Mouse (Mus musculus): ENCODE measurements around the gene Jup.
"Not testable (repeated sequence)": the region's sequence is repeated elsewhere in the genome, so short reads cannot be mapped to it uniquely, and the experiment has no call there.

Gene Jup

GRCm38 (mm10) chr11:100357408-100357807 lies 40.2 kb downstream of the Jup start:
- no peak for DNase-seq (ENCODE audit: low read depth in 2 of 2, low spot score in 2 of 2)

- no peak for DNase-seq (ENCODE audit: low read depth in 2 of 2, low spot score in 2 of 2)
Measured at GRCm38 (mm10) chr11:100356819-100357211, 40.7 kb downstream of the Jup start.

GRCm38 (mm10) chr11:100355972-100356818 lies 41.4 kb downstream of the Jup start, which contains the start of gene Hap1:
Gene Hap1 (minus strand): TSS chr11:100356128.
- peak; percentile 26 to 29 for DNase-seq (ENCODE audit: low read depth in 2 of 2, low spot score in 2 of 2)

GRCm38 (mm10) chr11:100355151-100355951 lies 42.2 kb downstream of the Jup start:
- peak; percentile 28 to 45 for DNase-seq (ENCODE audit: low read depth in 2 of 2, low spot score in 2 of 2)

DNA sequence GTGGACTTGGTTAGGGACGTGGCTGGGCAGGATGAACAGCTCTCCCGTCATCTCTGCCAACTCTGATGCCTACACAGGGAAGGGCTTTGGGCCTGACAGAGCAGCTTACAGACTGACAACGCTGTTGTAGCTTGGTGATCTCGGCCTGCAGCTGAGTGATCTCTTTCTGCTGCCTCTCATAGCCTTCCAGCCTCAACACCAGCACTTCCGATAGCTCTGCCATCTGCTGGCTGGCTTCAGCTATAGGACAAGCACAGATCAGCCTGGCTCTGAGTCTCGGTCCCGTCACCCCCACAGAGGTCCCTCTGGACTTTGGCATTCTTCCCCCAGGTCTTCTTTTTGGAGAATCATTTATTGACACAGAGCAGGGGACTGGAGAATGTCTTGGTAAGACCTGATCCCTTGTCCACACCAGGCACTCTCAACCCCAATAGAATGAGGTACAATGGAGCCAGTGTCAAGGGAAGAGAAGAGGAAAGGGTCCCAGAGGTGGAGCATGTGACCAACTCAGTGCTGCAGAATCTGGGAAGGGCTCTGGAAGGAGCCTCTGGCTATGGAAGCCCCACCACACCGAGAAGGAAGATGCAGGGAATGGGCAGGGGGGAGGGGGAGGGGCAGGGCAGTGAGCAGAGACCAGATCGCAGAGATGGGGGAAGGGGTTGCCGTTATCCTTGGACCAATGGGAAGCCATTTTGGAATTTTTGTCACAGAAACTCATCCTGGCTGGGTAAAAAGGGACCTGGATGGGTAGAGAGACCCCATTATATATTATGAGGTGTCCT lies 45.3 kb downstream of the Jup start:
- peak in 1 of 2 experiments; percentile 14 for DNase-seq (ENCODE audit: low read depth in 2 of 2, low spot score in 2 of 2)

GRCm38 (mm10) chr11:100344269-100344668 lies 53.3 kb downstream of the Jup start:
- DNase-seq (ENCODE audit: low read depth in 2 of 2, low spot score in 2 of 2) = no peak

GRCm38 (mm10) chr11:100335731-100336130 lies 61.8 kb downstream of the Jup start:
- DNase-seq (ENCODE audit: low read depth in 2 of 2, low spot score in 2 of 2) = no peak

- DNase-seq (ENCODE audit: low read depth in 2 of 2, low spot score in 2 of 2) = no peak
Measured at GRCm38 (mm10) chr11:100333944-100334457, 63.6 kb downstream of the Jup start, which contains the start of gene Gast. Gene Gast (plus strand): TSS chr11:100334407.

DNA sequence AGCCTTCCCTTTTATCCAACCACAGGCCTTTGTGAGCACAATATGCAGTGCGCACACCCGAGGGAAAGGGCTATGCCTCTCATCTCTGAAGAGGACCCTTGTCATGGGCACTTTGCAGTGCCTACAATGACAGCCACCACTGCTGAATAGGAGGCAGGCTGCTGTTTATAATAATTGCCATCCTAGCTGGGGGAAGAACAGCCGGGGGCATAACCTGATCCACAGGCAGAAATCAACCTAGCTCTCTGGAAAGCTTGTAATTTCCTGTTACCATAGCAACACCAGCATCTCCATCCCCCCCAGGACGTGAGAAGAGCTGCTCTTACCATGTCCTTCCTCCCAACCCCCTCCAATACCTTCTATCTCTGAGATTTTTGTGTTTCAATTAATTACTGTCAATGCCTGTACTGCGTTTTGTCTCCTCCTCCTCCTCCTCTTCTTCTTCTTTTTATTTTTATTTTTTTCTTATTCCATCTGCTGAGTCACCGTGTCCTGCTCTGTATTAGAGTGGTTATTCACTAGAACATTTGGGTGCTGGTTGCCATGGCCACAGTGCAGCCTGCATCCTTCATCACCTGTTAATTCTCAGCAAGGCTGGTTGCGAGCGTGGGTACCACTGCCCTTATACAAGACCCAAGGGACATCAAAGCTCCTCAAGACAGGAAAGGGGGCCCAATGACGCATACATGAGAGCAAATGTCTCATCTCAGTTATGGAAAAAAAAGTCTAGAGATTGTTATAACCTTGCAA lies 64.6 kb downstream of the Jup start:
- DNase-seq (ENCODE audit: low read depth in 2 of 2, low spot score in 2 of 2) = no peak

- DNase-seq (ENCODE audit: low read depth in 2 of 2, low spot score in 2 of 2) = not testable (repeated sequence)
Measured at GRCm38 (mm10) chr11:100330816-100331375, 66.7 kb downstream of the Jup start.

DNA sequence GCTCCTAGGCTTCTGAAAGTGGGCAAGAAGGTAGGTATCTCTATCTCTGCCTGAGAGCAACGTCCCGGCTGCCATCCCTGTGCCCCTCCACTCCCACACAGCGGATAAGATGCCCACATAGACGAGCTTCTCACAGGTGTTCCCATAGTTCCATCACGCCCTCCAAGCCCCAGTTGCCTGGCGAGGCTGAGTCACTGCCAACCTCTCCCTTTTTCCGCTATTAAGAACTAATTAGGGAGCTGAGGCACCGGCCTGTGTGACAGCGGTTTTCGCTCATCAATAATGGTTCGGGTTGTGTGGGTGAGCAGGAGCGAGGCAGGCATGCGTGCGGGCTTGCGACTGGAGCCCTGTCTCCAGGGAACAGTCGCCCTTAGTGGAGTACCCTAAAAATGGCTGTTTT lies 67.3 kb downstream of the Jup start:
- no peak for DNase-seq (ENCODE audit: low read depth in 2 of 2, low spot score in 2 of 2)

GRCm38 (mm10) chr11:100327761-100328160 lies 69.8 kb downstream of the Jup start:
- DNase-seq (ENCODE audit: low read depth in 2 of 2, low spot score in 2 of 2) = no peak

DNA sequence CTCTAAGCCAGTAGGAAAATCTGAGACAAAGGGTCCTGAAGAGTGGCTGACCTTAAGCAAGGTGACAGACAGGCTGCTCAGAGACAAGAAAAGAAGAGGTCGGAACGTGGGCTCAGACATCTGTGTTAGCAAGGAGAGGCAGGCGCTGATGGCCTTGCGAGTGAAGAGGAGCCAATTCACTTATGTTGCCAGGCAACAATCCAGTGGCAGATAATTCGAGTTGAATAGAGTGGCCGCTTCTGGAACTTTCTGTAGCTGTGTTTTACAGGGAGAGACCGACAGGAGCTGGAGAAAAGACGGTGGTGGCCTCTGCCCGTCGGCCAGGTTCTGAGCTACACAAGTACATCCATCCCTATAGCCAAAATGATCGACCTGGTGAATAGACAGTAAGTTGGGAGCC lies 70.2 kb downstream of the Jup start:
- DNase-seq (ENCODE audit: low read depth in 2 of 2, low spot score in 2 of 2) = no peak

GRCm38 (mm10) chr11:100325062-100325629 lies 72.4 kb downstream of the Jup start:
- no peak for DNase-seq (ENCODE audit: low read depth in 2 of 2, low spot score in 2 of 2)

- DNase-seq (ENCODE audit: low read depth in 2 of 2, low spot score in 2 of 2) = peak; percentile 73 to 74
Measured at GRCm38 (mm10) chr11:100323578-100323977, 74.0 kb downstream of the Jup start.

GRCm38 (mm10) chr11:100322591-100323258 lies 74.8 kb downstream of the Jup start:
- peak; percentile 36 to 42 for DNase-seq (ENCODE audit: low read depth in 2 of 2, low spot score in 2 of 2)

DNA sequence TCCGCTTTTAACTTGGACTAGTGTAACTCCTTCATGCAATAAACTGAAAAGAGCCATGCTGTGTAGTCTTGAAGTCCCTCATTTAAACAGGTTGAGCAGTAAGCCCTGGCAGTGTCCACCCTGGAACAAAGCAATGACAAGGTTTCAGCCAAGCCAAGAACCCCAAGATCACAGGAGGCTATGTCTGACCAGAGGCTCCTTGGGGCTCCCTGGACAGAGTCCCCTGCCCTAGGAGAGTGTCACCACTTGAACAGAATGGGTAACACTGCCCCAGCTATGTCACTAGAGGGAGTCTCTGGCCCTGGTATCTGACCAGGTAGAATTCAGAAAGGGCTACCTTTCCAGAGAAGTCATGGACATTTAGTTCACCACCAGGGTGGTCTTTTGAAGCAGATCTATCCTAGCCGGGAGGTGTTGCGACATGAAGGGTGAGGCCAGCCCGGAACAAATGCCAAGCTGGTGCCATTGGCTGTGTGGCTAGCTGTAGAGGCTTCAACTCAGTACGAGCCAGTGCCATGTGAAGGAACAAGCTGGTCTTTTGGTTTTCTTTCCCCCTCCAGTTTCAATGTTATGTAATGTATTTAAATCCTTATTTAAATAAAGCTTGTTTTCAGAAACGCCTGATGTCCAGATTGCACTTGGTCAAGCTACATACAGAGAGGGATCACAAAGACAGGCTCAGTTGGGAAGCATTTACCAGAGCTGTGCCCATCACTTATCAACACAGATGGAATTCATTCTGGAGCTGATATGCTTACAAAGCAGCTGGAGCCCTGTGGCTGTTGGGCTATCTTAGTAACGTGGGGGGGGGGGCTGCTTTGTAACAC lies 75.9 kb downstream of the Jup start:
- peak in 1 of 2 experiments; percentile 25 for DNase-seq (ENCODE audit: low read depth in 2 of 2, low spot score in 2 of 2)
